Mouse (Mus musculus) testis, adult 2 months (tissue): ENCODE results near the gene Glg1. TPM values are rescaled to one million over a fixed set of nuclear protein-coding genes. Genes with fewer than 3 reads are reported as not detected.
"Not testable (repeated sequence)": the region's sequence is repeated elsewhere in the genome, so short reads cannot be mapped to it uniquely, and the experiment has no call there.

Source experiments
- H3K27ac ChIP-seq: fragments of 200-500 bp; 2 replicates; pipeline ENCODE4 v1.5.1; 2012; ENCODE audit warnings: low read depth, low read length; ENCODE audit not compliant: control insufficient read depth, insufficient read depth
- H3K27me3 ChIP-seq: fragments of 200-500 bp; 2 replicates; pipeline ENCODE4 v1.6.1; 2012; ENCODE audit warnings: mild to moderate bottlenecking, low read length, moderate library complexity; ENCODE audit not compliant: control insufficient read depth, insufficient read depth
- H3K36me3 ChIP-seq: fragments of 200-500 bp; 2 replicates; pipeline ENCODE4 v1.6.1; 2012; ENCODE audit warnings: mild to moderate bottlenecking, low read length; ENCODE audit not compliant: control insufficient read depth, insufficient read depth
- H3K4me1 ChIP-seq: fragments of 200-500 bp; 2 replicates; pipeline ENCODE4 v1.6.1; 2012; ENCODE audit warnings: low read length; ENCODE audit not compliant: control insufficient read depth, insufficient read depth
- H3K4me3 ChIP-seq: fragments of 200-500 bp; 2 replicates; pipeline ENCODE4 v1.5.1; 2012; ENCODE audit warnings: low read depth, mild to moderate bottlenecking, low read length, moderate library complexity, mixed read lengths; ENCODE audit not compliant: control insufficient read depth
- CTCF ChIP-seq: fragments of 200-500 bp; IDR thresholded peaks from 2 replicates; pipeline ENCODE4 v1.5.1; 2012; ENCODE audit warnings: low read depth, mild to moderate bottlenecking, inconsistent platforms, low read length, moderate library complexity; ENCODE audit not compliant: control insufficient read depth, insufficient read depth, insufficient replicate concordance
- POLR2A ChIP-seq: fragments of 200-500 bp; IDR thresholded peaks from 2 replicates; pipeline ENCODE4 v1.6.1; 2012; ENCODE audit warnings: low read depth, mild to moderate bottlenecking, inconsistent platforms, low read length, moderate library complexity; ENCODE audit not compliant: control insufficient read depth
- polyA plus RNA-seq: library from polyadenylated mRNA; depleted of rRNA; stranded (reverse); fragments of >200 nt; gene quantifications from 2 replicates; pipeline ENCODE4 v1.2.3, GENCODE M21; 2012

The Glg1 gene
- polyA plus RNA-seq, 1 experiment: 13.4 TPM

GRCm38 (mm10) chr8:111185472-111185947 lies 73.5 kb downstream of the Glg1 start:
- Histone ChIP-seq H3K4me3 (no peak overlapping the region), H3K36me3 (peaks cover 1% of the 10 kb centered on the region), H3K27ac (no peak overlapping the region), H3K4me1 (no peaks in the 10 kb centered on the region), H3K27me3 (no peaks in the 10 kb centered on the region)
- no peak for TF ChIP-seq POLR2A
- TF ChIP-seq CTCF: no peak

- Histone ChIP-seq H3K27me3 (no peaks in the 10 kb centered on the region), H3K4me1 (no peaks in the 10 kb centered on the region), H3K27ac (no peak overlapping the region), H3K36me3 (peaks cover 5% of the 10 kb centered on the region; the same call in 1 of the 2 replicates), H3K4me3 (no peak overlapping the region)
- no peak for TF ChIP-seq POLR2A
- no peak for TF ChIP-seq CTCF
Measured at GRCm38 (mm10) chr8:111171661-111172060, 87.4 kb downstream of the Glg1 start.

- Histone ChIP-seq H3K4me3 (no peak overlapping the region), H3K27ac (no peak overlapping the region), H3K4me1 (no peaks in the 10 kb centered on the region), H3K27me3 (no peaks in the 10 kb centered on the region), H3K36me3 (peaks cover 8% of the 10 kb centered on the region)
- TF ChIP-seq CTCF (peak; percentile 53; the same call in 1 of the 2 replicates), POLR2A (no peak)
Measured at GRCm38 (mm10) chr8:111157617-111158016, 101.4 kb downstream of the Glg1 start.

GRCm38 (mm10) chr8:111155721-111156436 lies 103.1 kb downstream of the Glg1 start:
- no peak overlapping the region for H3K4me3 ChIP-seq
- H3K27me3 ChIP-seq: no peaks in the 10 kb centered on the region
- no peaks in the 10 kb centered on the region for H3K4me1 ChIP-seq
- no peak overlapping the region for H3K27ac ChIP-seq
- no peak for TF ChIP-seq POLR2A
- TF ChIP-seq CTCF: no peak
- H3K36me3 ChIP-seq: peaks cover 7% of the 10 kb centered on the region

DNA sequence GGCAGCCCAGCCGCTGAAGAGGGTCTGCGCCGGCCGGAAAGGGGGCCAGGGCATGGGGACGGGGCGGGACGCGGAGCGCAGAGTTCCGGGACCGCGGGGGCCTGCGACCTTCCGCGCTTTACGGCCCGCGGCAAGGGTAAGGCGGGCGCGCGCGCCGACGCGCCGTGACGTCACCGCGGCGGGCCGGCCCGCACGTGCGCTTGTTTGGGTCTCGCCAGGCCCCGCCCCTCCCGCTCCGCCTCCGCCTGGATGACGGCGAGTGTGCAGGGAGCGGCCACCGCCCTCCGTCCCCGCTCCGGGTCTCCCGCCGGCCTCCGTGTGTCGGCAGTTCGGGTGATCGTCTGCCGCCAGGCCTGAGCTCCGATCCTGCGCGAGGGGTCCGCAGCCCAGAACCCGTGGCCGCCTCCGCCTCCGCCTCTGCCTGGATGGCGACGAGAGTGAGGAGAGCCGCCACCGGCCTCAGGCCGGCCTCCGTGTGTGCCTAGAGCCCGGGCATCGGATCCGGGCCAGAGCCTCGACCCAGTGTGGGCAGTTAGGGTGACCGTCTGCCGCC lies 113.5 kb downstream of the Glg1 start:
- H3K4me1 ChIP-seq, H3K27me3 ChIP-seq, H3K36me3 ChIP-seq: not testable (repeated sequence)
- Histone ChIP-seq H3K27ac (peak overlapping the region; percentile 94), H3K4me3 (peak overlapping the region; percentile 98)
- peak; percentile 64 for TF ChIP-seq POLR2A

- H3K4me3 ChIP-seq: peak overlapping the region; percentile 89
- not testable (repeated sequence) for H3K4me1 ChIP-seq, H3K36me3 ChIP-seq, H3K27me3 ChIP-seq
- peak overlapping the region; percentile 66 for H3K27ac ChIP-seq
Measured at GRCm38 (mm10) chr8:111144901-111145459, 114.0 kb downstream of the Glg1 start.

DNA sequence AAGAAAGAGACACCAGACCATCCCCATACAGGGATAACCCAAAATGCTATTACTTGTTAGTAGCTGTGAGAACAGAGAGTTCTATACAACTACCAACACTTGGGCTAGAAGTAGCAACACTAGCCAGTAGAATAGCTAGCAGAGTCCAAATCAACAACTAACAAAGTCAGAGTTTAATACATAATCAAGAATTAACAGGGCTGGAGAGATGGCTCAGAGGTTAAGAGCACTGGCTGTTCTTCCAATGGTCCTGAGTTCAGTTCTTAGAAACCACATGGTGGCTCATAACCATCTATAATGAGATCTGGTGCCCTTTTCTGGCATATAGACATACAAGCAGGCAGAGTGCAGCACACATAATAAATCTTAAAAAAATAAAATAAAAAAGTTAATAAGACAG lies 116.5 kb downstream of the Glg1 start:
- no peak overlapping the region for H3K27ac ChIP-seq
- no peak overlapping the region for H3K4me3 ChIP-seq
- H3K27me3 ChIP-seq: no peaks in the 10 kb centered on the region
- H3K4me1 ChIP-seq: no peaks in the 10 kb centered on the region; the same call in none of the 2 replicates
- no peaks in the 10 kb centered on the region for H3K36me3 ChIP-seq
- TF ChIP-seq POLR2A (no peak), CTCF (no peak)
